Mouse (Mus musculus) intestine, postnatal 0 days (tissue): ENCODE results near the gene Pfas. TPM values are rescaled to one million over a fixed set of nuclear protein-coding genes. Genes with fewer than 3 reads are reported as not detected.

Experiments used
- ATAC-seq: fragments of 200-750 bp; cut with Nextera tagmentation; 2 replicates; pipeline ENCODE4 v1.8.0; 2017; ENCODE audit warnings: mild to moderate bottlenecking, moderate TSS enrichment, moderate library complexity
- H3K27ac ChIP-seq: fragments of 300-500 bp; sonication (generic); 2 replicates; pipeline ENCODE4 v1.5.1; 2014; ENCODE audit warnings: mild to moderate bottlenecking, low read depth, low read length, moderate library complexity
- H3K27me3 ChIP-seq: fragments of 300-500 bp; sonication (generic); replicated peaks from 2 replicates; pipeline ENCODE4 v1.6.1; 2014; ENCODE audit warnings: low read length, mixed read lengths; ENCODE audit not compliant: control insufficient read depth, insufficient read depth
- H3K36me3 ChIP-seq: fragments of 300-500 bp; sonication (generic); 2 replicates; pipeline ENCODE4 v1.6.1; 2014; ENCODE audit warnings: mild to moderate bottlenecking, moderate library complexity; ENCODE audit not compliant: control insufficient read depth, insufficient read depth
- H3K4me1 ChIP-seq: fragments of 300-500 bp; sonication (generic); replicated peaks from 2 replicates; pipeline ENCODE4 v1.6.1; 2014; ENCODE audit warnings: antibody characterized with exemption, low read length, mixed read lengths; ENCODE audit not compliant: control insufficient read depth, insufficient read depth
- H3K4me2 ChIP-seq: fragments of 300-500 bp; sonication (generic); replicated peaks from 2 replicates; pipeline ENCODE4 v1.6.1; 2014; ENCODE audit warnings: low read depth, mild to moderate bottlenecking, moderate library complexity
- H3K4me3 ChIP-seq: fragments of 300-500 bp; sonication (generic); 2 replicates; pipeline ENCODE4 v1.5.1; 2014; ENCODE audit warnings: low read depth, low read length
- H3K9ac ChIP-seq: fragments of 300-500 bp; sonication (generic); 2 replicates; pipeline ENCODE4 v1.6.1; 2014; ENCODE audit warnings: mild to moderate bottlenecking, low read depth, low read length
- H3K9me3 ChIP-seq: fragments of 300-500 bp; sonication (generic); 2 replicates; pipeline ENCODE4 v1.6.1; 2016; ENCODE audit warnings: mixed run types; ENCODE audit not compliant: control insufficient read depth
- CTCF ChIP-seq: sonication (generic); IDR thresholded peaks from 2 replicates; pipeline ENCODE4 v1.5.1; 2016; ENCODE audit warnings: low read depth, mild to moderate bottlenecking, control low read depth, antibody characterized with exemption, moderate library complexity
- WGBS: fragments of 180-500 bp; shearing (Covaris S2); extraction: QIAGEN DNeasy Blood & Tissue Kit; methylation state at CpG from one replicate; pipeline ENCODE4 v1.1.7; 2014; 5-methylcytosine and 5-hydroxymethylcytosine counted together
- polyA plus RNA-seq: library from polyadenylated mRNA; unstranded; fragments of >200 nt; fragmentation: Nextera tagmentation; extraction: Ambion mirVana; gene quantifications from 2 replicates; pipeline ENCODE4 v1.2.1, GENCODE M21; 2015

Pfas gene
- polyA plus RNA-seq, 1 experiment from 2014 or later = 6.4 TPM

DNA sequence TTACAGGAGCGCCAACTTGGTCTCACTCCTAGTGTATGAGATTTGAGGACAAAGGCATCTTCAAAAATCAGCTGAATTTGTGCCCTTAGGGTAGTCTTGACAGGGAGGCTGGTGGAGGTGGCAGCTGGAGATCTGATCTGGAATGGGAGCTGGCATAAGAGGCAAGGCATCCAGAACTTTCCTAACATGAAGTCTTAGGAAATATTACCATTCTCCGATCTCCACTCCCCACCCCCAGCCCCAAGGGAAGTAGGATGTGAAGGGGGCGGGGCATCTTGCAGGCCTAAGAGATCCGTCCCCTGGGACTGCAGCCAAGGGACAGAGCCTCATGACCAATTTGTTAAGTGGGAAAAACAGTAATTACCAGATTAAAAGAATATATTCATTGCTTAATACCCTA is 38.0 kb downstream of the Pfas start:
- WGBS = 64% methylated on average over 4 of the region's 4 CpGs
- Histone ChIP-seq H3K4me2 (no peak overlapping the region), H3K36me3 (no peaks in the 10 kb centered on the region), H3K27me3 (no peaks in the 10 kb centered on the region), H3K9me3 (no peaks in the 10 kb centered on the region), H3K4me1 (peaks cover 6% of the 10 kb centered on the region), H3K9ac (no peak overlapping the region), H3K27ac (no peak overlapping the region), H3K4me3 (no peak overlapping the region)
- no peak for TF ChIP-seq CTCF
- ATAC-seq = no peak

DNA sequence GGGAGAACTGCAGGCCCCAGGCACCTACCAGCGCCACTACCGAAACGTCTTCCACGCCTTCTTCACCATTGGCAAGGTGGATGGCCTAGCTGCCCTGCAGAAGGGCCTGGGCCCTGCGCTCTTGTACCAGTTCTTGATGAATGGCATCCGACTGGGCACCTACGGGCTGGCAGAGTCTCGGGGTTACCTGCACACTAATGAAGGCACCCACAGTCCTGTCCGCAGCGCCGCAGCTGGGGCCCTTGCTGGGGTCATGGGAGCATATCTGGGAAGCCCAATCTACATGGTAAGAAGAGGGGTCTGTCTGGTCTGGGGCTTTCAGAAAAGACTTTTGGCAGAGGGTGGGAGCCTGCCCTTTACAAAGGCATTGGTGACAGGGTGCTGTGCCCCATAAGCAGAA is 39.5 kb downstream of the Pfas start:
- Histone ChIP-seq H3K4me3 (no peak overlapping the region), H3K27me3 (no peaks in the 10 kb centered on the region), H3K4me2 (peak overlapping the region; percentile 95), H3K27ac (no peak overlapping the region), H3K9ac (0 out of 2 replicates have a peak overlapping the region, but pooled peaks have one; percentile 34), H3K9me3 (no peaks in the 10 kb centered on the region), H3K36me3 (no peaks in the 10 kb centered on the region), H3K4me1 (no peaks in the 10 kb centered on the region)
- 89% methylated on average over 11 of the region's 11 CpGs for WGBS
- no peak for TF ChIP-seq CTCF
- ATAC-seq = no peak

DNA sequence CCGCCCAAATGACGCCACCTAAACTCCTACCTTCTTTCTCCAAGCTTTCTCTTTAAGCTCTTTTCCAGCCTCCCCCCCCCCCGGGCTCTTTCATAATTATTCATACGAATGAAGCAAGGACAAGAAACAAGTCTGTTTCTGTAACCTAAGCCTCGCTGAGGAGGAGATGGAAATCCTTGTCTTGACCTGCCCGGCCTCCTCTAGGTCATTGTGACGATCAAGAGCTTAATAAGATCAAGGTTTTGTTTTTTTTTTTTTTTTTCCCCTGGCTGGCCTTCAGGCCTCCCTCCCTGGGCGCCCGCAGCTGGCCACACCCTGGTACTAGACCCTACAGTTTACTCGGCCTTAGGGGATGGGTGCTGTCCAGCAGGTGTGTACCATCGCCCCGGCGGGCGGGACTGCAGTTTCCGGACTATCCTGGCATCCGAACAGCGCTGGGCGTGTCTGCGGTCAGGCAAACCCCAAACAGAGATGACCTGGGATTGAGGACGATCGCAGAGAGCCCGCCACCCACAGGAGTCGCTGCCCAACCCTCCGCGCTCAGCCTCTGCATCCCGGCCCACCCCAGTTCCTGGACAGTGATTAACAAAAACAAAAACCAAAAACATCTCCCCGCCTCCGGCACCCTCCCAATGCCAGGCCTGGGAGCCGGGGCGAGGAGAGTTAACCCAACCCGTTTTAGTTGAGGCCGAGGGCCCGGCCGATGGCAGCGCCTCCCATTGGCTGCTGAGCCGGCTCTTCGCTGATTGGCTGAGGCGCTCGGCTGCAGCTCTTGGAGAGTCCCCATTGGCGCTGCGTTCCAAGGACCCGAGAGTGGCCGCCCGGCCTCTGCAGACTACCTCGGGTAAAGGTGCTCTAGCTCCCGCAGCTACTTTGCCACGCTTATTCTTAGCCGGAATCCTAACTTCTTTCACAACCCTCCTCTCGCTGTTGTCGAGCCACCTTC is 40.6 kb downstream of the Pfas start, which contains the start of gene Slc25a35:
Gene Slc25a35 (plus strand): TSS at position 795 of the 946 bp plus-strand sequence.
- no peaks in the 10 kb centered on the region for H3K4me1 ChIP-seq
- peak; percentile 41; the same call in 1 of the 2 replicates for TF ChIP-seq CTCF
- peak within 1 kb of the TSS; percentile 95 for H3K4me2 ChIP-seq
- peak within 1 kb of the TSS; percentile 34; the same call in 1 of the 2 replicates for H3K9ac ChIP-seq
- H3K9me3 ChIP-seq = no peaks in the 10 kb centered on the region
- no peaks in the 10 kb centered on the region for H3K36me3 ChIP-seq
- peak; percentile 91 for ATAC-seq
- H3K4me3 ChIP-seq = peak within 1 kb of the TSS; percentile 52
- H3K27me3 ChIP-seq = no peaks in the 10 kb centered on the region
- no peak within 1 kb of the TSS for H3K27ac ChIP-seq
- under 1% methylated on average over 50 of the region's 50 CpGs for WGBS

DNA sequence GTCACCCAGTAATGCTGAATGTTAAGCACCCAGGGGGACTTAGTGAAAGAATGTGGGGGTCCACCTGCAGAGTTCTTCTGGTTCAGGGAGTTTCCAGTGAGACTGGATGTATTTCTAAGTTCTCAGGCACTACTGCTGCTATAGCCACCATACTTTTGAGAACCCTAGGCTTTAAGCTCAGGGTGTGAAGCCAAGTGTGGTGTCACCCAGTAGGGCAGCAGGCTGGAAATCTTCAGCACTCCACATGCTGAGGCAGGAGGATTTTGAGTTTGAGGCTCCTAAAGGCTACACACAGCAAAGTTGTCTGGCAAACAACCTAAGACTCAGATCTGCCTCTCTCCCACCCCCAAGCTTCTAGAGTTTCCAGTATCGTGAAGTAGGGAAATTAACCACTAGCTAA is 41.7 kb downstream of the Pfas start:
- Histone ChIP-seq H3K4me3 (no peak overlapping the region), H3K4me2 (no peak overlapping the region), H3K9ac (no peak overlapping the region), H3K36me3 (no peaks in the 10 kb centered on the region), H3K27me3 (no peaks in the 10 kb centered on the region), H3K27ac (no peak overlapping the region), H3K9me3 (no peaks in the 10 kb centered on the region), H3K4me1 (no peaks in the 10 kb centered on the region)
- no peak for TF ChIP-seq CTCF
- ATAC-seq = no peak
- 44% methylated on average over 1 of the region's 1 CpGs for WGBS

DNA sequence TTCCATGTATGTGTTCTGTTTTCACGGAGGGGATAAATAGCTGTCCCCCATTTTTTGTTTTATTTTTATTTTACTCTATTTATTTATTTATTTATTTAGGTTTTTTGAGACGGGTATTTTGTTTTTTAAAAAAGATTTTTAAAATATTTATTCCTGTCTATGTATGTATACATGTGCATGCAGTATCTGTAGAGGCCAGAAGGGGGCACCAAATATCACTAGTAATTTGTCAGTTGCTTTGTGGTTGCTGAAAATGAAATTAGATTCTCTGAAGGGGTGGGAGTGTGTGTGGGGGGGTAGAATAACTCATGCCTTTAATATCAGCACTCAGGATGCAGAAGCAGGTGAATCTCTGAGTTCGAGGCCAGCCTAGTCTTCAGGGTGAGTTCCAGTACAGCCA is 42.4 kb downstream of the Pfas start:
- H3K27ac ChIP-seq = no peak overlapping the region

DNA sequence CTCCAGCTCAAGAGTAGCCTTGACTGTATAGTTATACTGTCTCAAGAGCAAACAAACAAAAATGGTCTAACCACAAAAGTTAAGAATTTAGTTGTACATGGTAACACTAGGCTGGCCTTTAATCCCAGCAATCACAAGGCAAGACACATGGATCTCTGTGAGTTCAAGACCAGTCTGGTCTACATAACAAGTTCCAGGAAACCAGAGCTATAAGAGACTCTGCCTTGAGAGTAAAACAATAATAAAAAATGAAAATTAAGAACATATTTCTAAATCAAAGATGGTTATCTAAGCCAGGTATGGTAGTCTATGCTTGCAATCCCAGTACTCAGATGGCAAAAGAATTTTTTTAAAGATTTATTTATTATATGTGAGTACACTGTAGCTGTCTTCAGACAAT is 43.2 kb downstream of the Pfas start:
- Histone ChIP-seq H3K9ac (no peak overlapping the region), H3K27me3 (no peaks in the 10 kb centered on the region), H3K36me3 (no peaks in the 10 kb centered on the region), H3K9me3 (no peaks in the 10 kb centered on the region), H3K4me3 (no peak overlapping the region), H3K4me1 (no peaks in the 10 kb centered on the region), H3K4me2 (no peak overlapping the region), H3K27ac (no peak overlapping the region)
- no peak for TF ChIP-seq CTCF
- no peak for ATAC-seq

More for the DNA sequence above, 42.4 kb downstream of the Pfas start:
- peak; percentile 70 for TF ChIP-seq CTCF
- WGBS = 30% methylated on average over 3 of the region's 3 CpGs
- Histone ChIP-seq H3K4me1 (no peaks in the 10 kb centered on the region), H3K4me2 (no peak overlapping the region), H3K36me3 (no peaks in the 10 kb centered on the region), H3K27me3 (no peaks in the 10 kb centered on the region), H3K9me3 (no peaks in the 10 kb centered on the region), H3K9ac (no peak overlapping the region), H3K4me3 (no peak overlapping the region)
- no peak for ATAC-seq
